Mouse (Mus musculus) stomach, embryonic 15.5 days (tissue): ENCODE results near the gene BC048562. TPM values are rescaled to one million over a fixed set of nuclear protein-coding genes. Genes with fewer than 3 reads are reported as not detected.

Experiments used
- ATAC-seq: fragments of 200-750 bp; cut with Nextera tagmentation; 2 replicates; pipeline ENCODE4 v1.8.0; 2017; ENCODE audit warnings: low read depth, moderate number of reproducible peaks, moderate TSS enrichment; ENCODE audit not compliant: insufficient read depth, low FRiP score
- H3K27ac ChIP-seq: fragments of 300-500 bp; sonication (generic); 2 replicates; pipeline ENCODE4 v1.5.1; 2015; ENCODE audit warnings: mild to moderate bottlenecking, inconsistent platforms
- H3K27me3 ChIP-seq: fragments of 300-500 bp; sonication (generic); replicated peaks from 2 replicates; pipeline ENCODE4 v1.6.1; 2015; ENCODE audit warnings: inconsistent platforms
- H3K36me3 ChIP-seq: fragments of 300-500 bp; sonication (generic); 2 replicates; pipeline ENCODE4 v1.6.1; 2015; ENCODE audit warnings: inconsistent platforms
- H3K4me1 ChIP-seq: fragments of 300-500 bp; sonication (generic); 2 replicates; pipeline ENCODE4 v1.6.1; 2015; ENCODE audit warnings: inconsistent platforms
- H3K4me2 ChIP-seq: fragments of 300-500 bp; sonication (generic); 2 replicates; pipeline ENCODE4 v1.6.1; 2015; ENCODE audit warnings: mild to moderate bottlenecking, inconsistent platforms
- H3K4me3 ChIP-seq: fragments of 300-500 bp; sonication (generic); replicated peaks from 2 replicates; pipeline ENCODE4 v1.5.1; 2015; ENCODE audit warnings: inconsistent platforms
- H3K9ac ChIP-seq: fragments of 300-500 bp; sonication (generic); 2 replicates; pipeline ENCODE4 v1.6.1; 2015; ENCODE audit warnings: inconsistent platforms
- H3K9me3 ChIP-seq: fragments of 300-500 bp; sonication (generic); 2 replicates; pipeline ENCODE4 v1.6.1; 2016; ENCODE audit warnings: inconsistent platforms
- WGBS: fragments of 180-500 bp; shearing (Covaris S2); methylation state at CpG from one replicate; pipeline ENCODE4 v1.1.7; 2015; 5-methylcytosine and 5-hydroxymethylcytosine counted together
- polyA plus RNA-seq: library from polyadenylated mRNA; unstranded; fragments of >200 nt; fragmentation: Nextera tagmentation; extraction: Ambion mirVana; gene quantifications from 2 replicates; pipeline ENCODE4 v1.2.1, GENCODE M21; 2015

BC048562 gene
- polyA plus RNA-seq, 1 experiment from 2014 or later = not detected

DNA sequence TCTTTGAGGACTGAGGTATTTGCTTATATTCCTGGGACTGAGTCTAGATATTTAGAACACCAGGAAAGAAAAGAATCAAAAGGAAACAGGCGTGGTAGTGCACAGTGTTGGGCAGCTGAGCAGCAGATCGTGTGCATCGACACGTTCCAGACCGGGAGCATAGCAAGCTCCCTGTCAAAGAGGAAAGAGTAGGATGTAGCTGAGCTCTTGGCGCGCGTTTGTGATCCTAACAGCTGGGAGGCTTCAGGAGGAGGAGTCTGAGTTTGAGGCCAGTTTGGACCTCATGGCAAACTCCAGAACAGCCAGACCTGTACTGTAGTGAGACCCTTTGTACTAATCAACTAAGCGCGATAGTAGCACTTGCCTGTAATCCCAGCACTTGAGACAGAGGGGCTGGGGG, 25.9 kb downstream of the BC048562 start:
- peak overlapping the region; percentile 89 for H3K4me3 ChIP-seq
- peaks cover 33% of the 10 kb centered on the region for H3K36me3 ChIP-seq
- H3K4me1 ChIP-seq = peaks cover 25% of the 10 kb centered on the region
- H3K27ac ChIP-seq = peak overlapping the region; percentile 97
- H3K27me3 ChIP-seq = no peaks in the 10 kb centered on the region
- H3K9me3 ChIP-seq = no peaks in the 10 kb centered on the region
- peak overlapping the region; percentile 83 for H3K4me2 ChIP-seq
- ATAC-seq = peak; percentile 55
- no peak overlapping the region for H3K9ac ChIP-seq
- WGBS = 38% methylated on average over 10 of the region's 10 CpGs

DNA sequence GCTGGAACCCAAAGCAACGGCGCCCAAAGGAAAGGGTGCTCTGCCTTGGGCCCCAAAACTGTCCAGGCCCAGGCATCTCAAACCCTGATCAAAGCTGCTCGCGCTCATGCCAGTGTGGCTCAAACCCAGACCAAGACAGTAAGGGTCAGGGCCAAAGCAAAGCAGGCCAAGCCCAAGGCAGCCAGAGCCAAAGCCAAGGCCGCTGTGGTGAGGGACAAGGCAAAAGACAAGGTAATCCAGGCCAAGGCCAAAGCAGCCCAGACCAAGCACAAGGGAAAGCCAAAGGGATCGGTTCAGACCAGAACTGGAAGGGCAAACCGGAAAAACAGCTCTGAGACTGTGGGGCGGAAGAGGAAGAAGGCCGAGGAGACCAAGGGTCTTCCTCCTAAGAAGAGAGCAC, 27.4 kb downstream of the BC048562 start:
- no peak for ATAC-seq
- no peak overlapping the region for H3K4me3 ChIP-seq
- H3K9me3 ChIP-seq = no peaks in the 10 kb centered on the region
- H3K36me3 ChIP-seq = peaks cover 33% of the 10 kb centered on the region
- no peaks in the 10 kb centered on the region for H3K27me3 ChIP-seq
- H3K4me2 ChIP-seq = no peak overlapping the region
- 94% methylated on average over 9 of the region's 9 CpGs for WGBS
- H3K27ac ChIP-seq = no peak overlapping the region
- H3K4me1 ChIP-seq = peaks cover 25% of the 10 kb centered on the region
- no peak overlapping the region for H3K9ac ChIP-seq

DNA sequence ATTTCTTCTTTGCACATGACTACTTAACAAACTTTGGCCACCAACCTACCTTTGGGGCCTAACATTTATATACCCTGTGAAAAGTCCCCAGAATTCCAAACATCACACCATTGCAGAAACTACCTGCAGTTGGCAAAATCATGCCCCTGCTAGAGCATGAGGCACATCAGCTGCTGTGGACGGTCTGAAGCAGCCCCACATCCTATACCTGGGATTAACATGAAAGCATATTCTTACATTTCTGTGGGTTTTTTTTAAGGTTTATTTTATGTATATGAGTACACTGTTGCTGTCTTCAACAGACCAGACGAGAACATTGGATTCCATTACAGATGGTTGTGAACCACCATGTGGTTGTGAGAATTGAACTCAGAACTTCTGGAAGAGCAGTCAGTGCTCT, 29.9 kb downstream of the BC048562 start:
- H3K27ac ChIP-seq = no peak overlapping the region
- 88% methylated on average over 2 of the region's 2 CpGs for WGBS
- H3K36me3 ChIP-seq = peaks cover 33% of the 10 kb centered on the region
- no peak overlapping the region for H3K9ac ChIP-seq
- no peak overlapping the region for H3K4me2 ChIP-seq
- ATAC-seq = no peak
- H3K27me3 ChIP-seq = no peaks in the 10 kb centered on the region
- no peak overlapping the region for H3K4me3 ChIP-seq
- H3K4me1 ChIP-seq = peaks cover 24% of the 10 kb centered on the region
- H3K9me3 ChIP-seq = no peaks in the 10 kb centered on the region

DNA sequence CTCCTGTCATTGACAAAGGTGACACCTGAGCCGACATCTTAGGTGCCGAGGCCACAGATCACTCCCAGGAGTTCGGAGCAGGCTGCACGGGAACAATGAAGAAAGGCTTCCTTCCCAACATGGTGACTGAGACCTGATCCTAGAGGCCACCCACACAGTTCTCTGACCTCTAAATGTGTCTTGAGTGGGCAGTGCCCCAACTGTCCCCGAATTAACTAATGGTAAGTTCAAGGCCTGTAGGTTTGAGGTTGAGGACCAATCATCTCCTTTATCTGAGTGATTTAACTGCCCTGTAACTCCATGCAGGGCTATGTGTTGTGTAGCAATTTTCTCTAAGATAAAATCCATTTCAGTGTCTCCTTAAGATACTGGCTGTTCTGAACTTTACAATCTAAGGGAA, 33.1 kb downstream of the BC048562 start:
- Histone ChIP-seq H3K9ac (no peak overlapping the region), H3K27ac (no peak overlapping the region), H3K27me3 (no peaks in the 10 kb centered on the region), H3K36me3 (peaks cover 20% of the 10 kb centered on the region), H3K4me3 (no peak overlapping the region), H3K4me1 (no peaks in the 10 kb centered on the region), H3K9me3 (no peaks in the 10 kb centered on the region), H3K4me2 (no peak overlapping the region)
- WGBS = 63% methylated on average over 5 of the region's 5 CpGs
- ATAC-seq = no peak

DNA sequence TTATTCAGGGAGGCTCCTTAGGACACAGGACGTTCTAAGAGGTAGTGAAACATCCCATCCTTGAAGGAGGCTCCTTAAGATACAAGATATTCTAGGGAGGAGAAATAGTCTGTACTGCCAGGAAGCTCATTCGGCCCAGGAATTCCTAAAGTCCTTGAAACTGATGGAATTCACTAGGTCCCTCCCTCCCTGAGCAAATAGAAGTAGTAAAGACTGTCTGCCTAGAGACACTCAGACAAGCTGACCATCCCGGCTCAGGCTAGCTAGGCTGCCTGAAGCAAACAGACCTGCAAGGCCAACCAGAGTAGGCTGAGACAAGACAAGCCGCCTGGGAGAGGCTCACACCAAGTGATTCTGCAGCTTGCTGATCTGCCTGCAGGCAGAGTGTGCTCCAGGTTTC, 33.6 kb downstream of the BC048562 start:
- Histone ChIP-seq H3K9ac (no peak overlapping the region), H3K9me3 (no peaks in the 10 kb centered on the region), H3K4me3 (no peak overlapping the region), H3K27ac (no peak overlapping the region), H3K4me1 (no peaks in the 10 kb centered on the region), H3K27me3 (no peaks in the 10 kb centered on the region), H3K36me3 (peaks cover 16% of the 10 kb centered on the region), H3K4me2 (no peak overlapping the region)
- no peak for ATAC-seq
- WGBS = 51% methylated on average over 4 of the region's 4 CpGs

DNA sequence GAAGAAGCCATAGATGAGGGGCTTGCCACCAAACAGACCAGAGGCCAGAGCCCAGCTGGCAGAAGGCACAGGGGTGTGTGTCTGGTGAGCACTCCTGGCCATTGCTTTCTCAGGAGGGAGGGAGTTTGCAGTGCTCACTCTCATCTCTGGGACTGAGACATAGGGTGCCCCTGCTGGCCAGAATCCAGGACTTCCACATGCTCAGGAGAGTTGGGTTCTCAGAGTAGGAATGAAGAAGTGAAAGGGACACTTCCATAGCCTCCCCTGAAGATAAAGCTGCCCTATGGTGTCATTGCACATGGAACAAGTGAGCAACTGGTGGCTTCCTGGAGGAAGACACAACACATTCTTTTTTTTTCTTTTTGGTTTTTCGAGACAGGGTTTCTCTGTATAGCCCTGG, 38.2 kb downstream of the BC048562 start:
- no peak overlapping the region for H3K4me2 ChIP-seq
- H3K4me3 ChIP-seq = no peak overlapping the region
- peaks cover 7% of the 10 kb centered on the region; the same call in 1 of the 2 replicates for H3K4me1 ChIP-seq
- H3K27ac ChIP-seq = no peak overlapping the region
- no peak for ATAC-seq
- H3K27me3 ChIP-seq = no peaks in the 10 kb centered on the region
- no peak overlapping the region for H3K9ac ChIP-seq
- 71% methylated on average over 1 of the region's 1 CpGs for WGBS
- no peaks in the 10 kb centered on the region for H3K36me3 ChIP-seq
- H3K9me3 ChIP-seq = no peaks in the 10 kb centered on the region

DNA sequence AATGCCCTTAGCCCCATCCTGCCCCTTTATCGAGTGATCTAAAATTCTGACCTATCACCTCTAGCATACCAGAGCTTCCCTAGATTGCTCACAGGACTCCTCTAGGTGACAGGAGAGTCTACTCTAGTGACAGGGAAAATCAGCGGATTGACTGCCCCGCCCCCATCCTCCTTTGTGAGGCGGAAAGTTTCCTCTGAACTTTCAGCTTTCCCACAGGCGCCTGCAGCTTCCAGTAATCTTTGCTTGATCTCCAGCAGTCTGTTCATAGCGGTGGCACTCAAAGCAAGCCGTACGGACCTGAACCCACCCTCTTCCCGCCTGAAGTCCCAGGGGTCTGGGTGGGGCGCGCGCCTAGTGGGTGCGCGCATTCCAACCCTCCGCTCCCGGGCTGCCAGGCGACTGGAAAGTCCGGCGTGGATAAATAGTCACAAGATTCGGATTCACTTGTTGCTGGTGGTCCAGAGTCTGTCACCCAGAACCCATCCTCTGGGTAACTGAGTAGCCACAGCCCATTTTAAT, 42.4 kb downstream of the BC048562 start:
- Histone ChIP-seq H3K4me1 (peaks cover 21% of the 10 kb centered on the region), H3K27ac (peak overlapping the region; percentile 92), H3K4me3 (peak overlapping the region; percentile 54), H3K36me3 (peaks cover 22% of the 10 kb centered on the region; the same call in 1 of the 2 replicates), H3K27me3 (no peaks in the 10 kb centered on the region), H3K4me2 (peak overlapping the region; percentile 83), H3K9me3 (no peaks in the 10 kb centered on the region), H3K9ac (no peak overlapping the region)
- WGBS = under 1% methylated on average over 20 of the region's 20 CpGs
- peak; percentile 79 for ATAC-seq

DNA sequence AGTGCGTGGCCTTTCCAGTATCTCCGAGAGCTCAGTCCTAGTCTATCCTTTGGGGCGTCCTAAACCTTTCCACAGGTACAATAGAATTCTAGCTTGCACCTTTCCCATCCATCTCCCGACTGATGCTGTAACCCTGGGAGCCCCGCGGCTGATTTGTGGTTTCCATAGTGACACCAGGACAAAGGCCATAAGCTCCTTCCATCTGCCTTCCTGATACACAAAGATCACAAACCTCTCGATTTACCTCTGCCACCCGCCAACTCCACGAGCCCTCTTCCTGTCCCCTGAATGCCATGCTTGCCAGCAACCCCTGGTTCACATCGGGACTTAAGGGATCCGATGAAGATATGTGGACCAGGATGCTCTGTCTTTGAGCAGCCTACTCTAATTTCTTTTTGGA, 43.0 kb downstream of the BC048562 start:
- Histone ChIP-seq H3K9me3 (no peaks in the 10 kb centered on the region), H3K4me1 (peaks cover 21% of the 10 kb centered on the region), H3K4me3 (peak overlapping the region; percentile 61), H3K27ac (peak overlapping the region; percentile 92), H3K36me3 (peaks cover 27% of the 10 kb centered on the region; the same call in 1 of the 2 replicates), H3K4me2 (peak overlapping the region; percentile 83), H3K9ac (no peak overlapping the region), H3K27me3 (no peaks in the 10 kb centered on the region)
- ATAC-seq = no peak; the same call in 1 of the 2 replicates
- 35% methylated on average over 11 of the region's 11 CpGs for WGBS

DNA sequence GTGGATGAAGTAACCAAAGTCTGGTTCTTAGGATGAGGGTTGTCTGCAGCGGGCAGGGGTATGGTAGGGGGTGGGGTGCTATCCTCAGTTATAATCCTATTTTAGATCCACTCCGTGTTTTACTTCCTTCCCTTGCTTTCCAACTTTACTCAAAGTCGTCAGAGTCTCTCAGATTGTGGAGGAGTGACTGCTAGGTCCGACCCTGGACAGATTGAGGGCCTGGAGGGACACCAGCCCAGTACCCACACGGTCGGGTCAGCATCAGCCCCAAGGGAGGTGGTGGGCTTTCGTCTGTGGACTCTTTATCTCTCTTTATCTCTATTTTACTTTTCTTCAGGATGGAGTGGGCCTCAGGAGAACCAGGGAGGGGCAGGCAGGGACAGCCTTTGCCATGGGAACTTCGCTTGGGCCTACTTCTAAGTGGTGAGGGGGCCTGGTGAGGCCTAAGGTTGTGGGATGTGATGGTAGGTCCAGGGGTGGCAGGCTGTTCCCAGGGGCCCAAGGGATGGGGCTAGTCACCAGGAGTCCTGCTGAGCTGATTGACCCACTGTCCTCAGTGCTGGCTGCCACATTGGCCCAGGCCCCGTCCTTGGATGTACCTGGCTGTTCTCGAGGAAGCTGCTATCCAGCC, 43.6 kb downstream of the BC048562 start, which contains the start of gene Lamb2:
TSS of gene Lamb2 (plus strand) at position 16 of the 631 bp plus-strand sequence.
- H3K9ac ChIP-seq = peak within 1 kb of the TSS; percentile 53
- peak within 1 kb of the TSS; percentile 92 for H3K27ac ChIP-seq
- no peaks in the 10 kb centered on the region for H3K27me3 ChIP-seq
- no peaks in the 10 kb centered on the region for H3K9me3 ChIP-seq
- peak; percentile 45 for ATAC-seq
- peaks cover 21% of the 10 kb centered on the region for H3K4me1 ChIP-seq
- H3K36me3 ChIP-seq = peaks cover 28% of the 10 kb centered on the region; the same call in 1 of the 2 replicates
- peak within 1 kb of the TSS; percentile 61 for H3K4me3 ChIP-seq
- H3K4me2 ChIP-seq = peak within 1 kb of the TSS; percentile 83
- WGBS = 6% methylated on average over 10 of the region's 10 CpGs

DNA sequence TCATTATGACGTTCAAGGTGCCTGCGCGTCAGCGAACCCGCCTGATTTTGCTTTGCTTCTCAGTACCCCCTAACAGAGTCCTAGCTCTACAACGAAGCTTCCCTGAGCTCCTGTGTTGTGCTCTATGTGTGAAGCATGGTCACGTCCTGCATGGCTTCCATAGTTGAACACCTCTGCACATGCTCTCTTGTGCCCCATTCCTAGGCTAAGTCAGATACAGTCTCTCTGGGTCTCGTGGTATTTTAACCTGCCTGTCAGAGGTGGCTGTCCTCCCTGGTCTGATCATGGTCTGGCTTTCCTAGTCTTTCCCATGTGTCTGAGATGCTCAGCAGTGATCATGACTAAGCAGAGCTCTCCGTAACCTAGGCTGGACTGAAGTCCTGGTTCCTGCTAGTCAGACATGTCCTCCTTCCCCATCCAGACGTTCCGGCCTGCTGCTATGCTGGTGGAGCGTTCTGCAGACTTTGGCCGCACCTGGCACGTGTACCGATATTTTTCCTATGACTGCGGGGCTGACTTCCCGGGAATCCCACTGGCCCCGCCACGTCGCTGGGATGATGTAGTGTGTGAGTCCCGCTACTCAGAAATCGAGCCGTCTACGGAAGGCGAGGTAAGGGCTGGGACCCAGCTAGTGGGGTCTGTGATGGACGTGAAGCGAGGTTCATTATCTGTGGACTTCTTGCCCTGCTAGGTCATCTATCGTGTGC, 44.7 kb downstream of the BC048562 start:
- Histone ChIP-seq H3K4me1 (peaks cover 21% of the 10 kb centered on the region), H3K9ac (no peak overlapping the region), H3K27me3 (no peaks in the 10 kb centered on the region), H3K4me3 (peak overlapping the region; percentile 61; the same call in 1 of the 2 replicates), H3K36me3 (peaks cover 38% of the 10 kb centered on the region; the same call in 1 of the 2 replicates), H3K4me2 (peak overlapping the region; percentile 83), H3K9me3 (no peaks in the 10 kb centered on the region), H3K27ac (no peak overlapping the region)
- no peak for ATAC-seq
- WGBS = 87% methylated on average over 28 of the region's 28 CpGs

DNA sequence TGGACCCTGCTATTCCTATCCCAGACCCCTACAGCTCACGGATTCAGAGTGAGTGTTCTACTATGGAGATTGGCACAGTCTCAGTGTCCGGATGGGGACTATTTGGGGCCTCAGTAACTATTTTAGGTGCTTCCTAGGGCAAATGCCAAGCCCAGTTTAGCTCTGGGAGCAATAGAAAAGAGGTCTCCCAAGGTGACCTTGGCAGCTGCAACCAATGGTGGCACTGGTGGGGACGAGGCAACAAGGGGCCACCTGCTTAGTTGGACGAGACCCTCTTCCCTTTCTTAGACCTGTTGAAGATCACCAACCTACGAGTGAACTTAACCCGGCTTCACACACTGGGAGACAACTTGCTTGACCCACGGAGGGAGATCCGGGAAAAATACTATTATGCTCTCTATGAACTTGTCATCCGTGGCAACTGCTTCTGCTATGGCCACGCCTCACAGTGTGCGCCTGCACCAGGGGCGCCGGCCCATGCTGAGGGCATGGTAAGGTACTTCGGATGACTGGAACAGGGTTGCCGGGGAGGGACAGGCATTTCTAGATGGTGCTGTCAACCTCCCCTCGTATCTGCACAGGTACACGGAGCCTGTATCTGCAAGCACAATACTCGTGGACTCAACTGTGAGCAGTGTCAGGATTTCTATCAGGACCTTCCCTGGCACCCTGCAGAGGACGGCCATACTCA, 45.4 kb downstream of the BC048562 start:
- 87% methylated on average over 19 of the region's 19 CpGs for WGBS
- Histone ChIP-seq H3K36me3 (peaks cover 45% of the 10 kb centered on the region; the same call in 1 of the 2 replicates), H3K4me1 (peaks cover 21% of the 10 kb centered on the region), H3K27me3 (no peaks in the 10 kb centered on the region), H3K9me3 (no peaks in the 10 kb centered on the region), H3K4me2 (no peak overlapping the region), H3K27ac (no peak overlapping the region), H3K4me3 (no peak overlapping the region), H3K9ac (no peak overlapping the region)
- no peak for ATAC-seq
